Mouse (Mus musculus) heart, embryonic 12.5 days (tissue): ENCODE measurements at regions not wholly inside any gene's neighbourhood (a gene's known extent, or its start where the extent isn't known, plus 50 kb on each side); places are given as distances from the start of the nearest gene placed in this dataset. TPM values are rescaled to one million over a fixed set of nuclear protein-coding genes. Genes with fewer than 3 reads are reported as not detected.

Experiments used
- ATAC-seq: fragments of 200-750 bp; cut with Nextera tagmentation; 2 replicates; pipeline ENCODE4 v1.8.0; 2017; ENCODE audit warnings: moderate TSS enrichment, moderate library complexity; ENCODE audit not compliant: insufficient number of reproducible peaks, low FRiP score
- H3K27ac ChIP-seq: fragments of 300-500 bp; sonication (generic); 2 replicates; pipeline ENCODE4 v1.5.1; 2016; ENCODE audit warnings: mild to moderate bottlenecking, moderate library complexity; ENCODE audit not compliant: poor library complexity, severe bottlenecking
- H3K27me3 ChIP-seq: fragments of 300-500 bp; sonication (generic); replicated peaks from 2 replicates; pipeline ENCODE4 v1.6.1; 2016; ENCODE audit warnings: mild to moderate bottlenecking, moderate library complexity
- H3K36me3 ChIP-seq: fragments of 300-500 bp; sonication (generic); 2 replicates; pipeline ENCODE4 v1.6.1; 2016; ENCODE audit warnings: mild to moderate bottlenecking, moderate library complexity
- H3K4me1 ChIP-seq: fragments of 300-500 bp; sonication (generic); replicated peaks from 2 replicates; pipeline ENCODE4 v1.6.1; 2016; ENCODE audit warnings: mild to moderate bottlenecking
- H3K4me2 ChIP-seq: fragments of 300-500 bp; sonication (generic); 2 replicates; pipeline ENCODE4 v1.6.1; 2016; ENCODE audit warnings: mild to moderate bottlenecking, moderate library complexity
- H3K4me3 ChIP-seq: fragments of 300-500 bp; sonication (generic); 2 replicates; pipeline ENCODE4 v1.5.1; 2016; ENCODE audit warnings: mild to moderate bottlenecking
- H3K9ac ChIP-seq: fragments of 300-500 bp; sonication (generic); 2 replicates; pipeline ENCODE4 v1.6.1; 2016; ENCODE audit warnings: mild to moderate bottlenecking, moderate library complexity
- H3K9me3 ChIP-seq: fragments of 300-500 bp; sonication (generic); replicated peaks from 2 replicates; pipeline ENCODE4 v1.6.1; 2016; ENCODE audit warnings: mild to moderate bottlenecking, moderate library complexity
- WGBS: fragments of 180-500 bp; shearing (Covaris S2); methylation state at CpG from one replicate; pipeline ENCODE4 v1.1.7; 2016; 5-methylcytosine and 5-hydroxymethylcytosine counted together
- microRNA-seq: library from miRNA; unstranded; fragments of <30 nt; microRNA quantifications from one replicate; pipeline ENCODE4, GENCODE M21; 2017

- no peak overlapping the region for H3K4me3 ChIP-seq
- no peak overlapping the region for H3K9ac ChIP-seq
- no peaks in the 10 kb centered on the region for H3K27me3 ChIP-seq
- no peak overlapping the region; the same call in 1 of the 2 replicates for H3K27ac ChIP-seq
- H3K9me3 ChIP-seq, result 0 out of 2 replicates have a peak, but pooled peaks cover 10% of the 10 kb centered on the region
- peaks cover 8% of the 10 kb centered on the region; the same call in 1 of the 2 replicates for H3K4me1 ChIP-seq
- 0 out of 2 replicates have a peak, but pooled peaks have one; percentile 42 for ATAC-seq
- H3K4me2 ChIP-seq, result no peak overlapping the region
- H3K36me3 ChIP-seq, result no peaks in the 10 kb centered on the region
- 42% methylated on average over 9 of the region's 9 CpGs for WGBS
Observed at GRCm38 (mm10) chr16:19883776-19884513, 98.9 kb downstream of the Klhl6 start.

GRCm38 (mm10) chr16:19884535-19884934, 98.3 kb downstream of the Klhl6 start:
- Histone ChIP-seq H3K36me3 (no peaks in the 10 kb centered on the region), H3K27ac (no peak overlapping the region; the same call in 1 of the 2 replicates), H3K27me3 (no peaks in the 10 kb centered on the region), H3K4me3 (no peak overlapping the region), H3K4me2 (no peak overlapping the region), H3K9me3 (0 out of 2 replicates have a peak, but pooled peaks cover 12% of the 10 kb centered on the region), H3K9ac (no peak overlapping the region), H3K4me1 (peaks cover 8% of the 10 kb centered on the region; the same call in 1 of the 2 replicates)
- no peak for ATAC-seq
- WGBS, result 34% methylated on average over 6 of the region's 6 CpGs

- H3K4me1 ChIP-seq, result peaks cover 8% of the 10 kb centered on the region; the same call in 1 of the 2 replicates
- ATAC-seq, result no peak
Observed at GRCm38 (mm10) chr16:19886596-19886995, 96.2 kb downstream of the Klhl6 start.

GRCm38 (mm10) chr16:19889576-19889975, 93.3 kb downstream of the Klhl6 start:
- WGBS, result 61% methylated on average over 3 of the region's 3 CpGs
- H3K9ac ChIP-seq, result no peak overlapping the region
- H3K27me3 ChIP-seq, result no peaks in the 10 kb centered on the region
- ATAC-seq, result no peak
- H3K4me1 ChIP-seq, result no peaks in the 10 kb centered on the region
- H3K4me2 ChIP-seq, result no peak overlapping the region
- no peak overlapping the region for H3K27ac ChIP-seq
- H3K9me3 ChIP-seq, result 0 out of 2 replicates have a peak, but pooled peaks cover 13% of the 10 kb centered on the region
- H3K36me3 ChIP-seq, result no peaks in the 10 kb centered on the region
- H3K4me3 ChIP-seq, result no peak overlapping the region

More at GRCm38 (mm10) chr16:19886596-19886995, 96.2 kb downstream of the Klhl6 start:
- Histone ChIP-seq H3K4me2 (no peak overlapping the region), H3K36me3 (no peaks in the 10 kb centered on the region), H3K4me3 (no peak overlapping the region), H3K9ac (no peak overlapping the region), H3K9me3 (0 out of 2 replicates have a peak, but pooled peaks cover 13% of the 10 kb centered on the region), H3K27me3 (no peaks in the 10 kb centered on the region), H3K27ac (no peak overlapping the region)

GRCm38 (mm10) chr16:19891441-19891840, 91.4 kb downstream of the Klhl6 start:
- Histone ChIP-seq H3K9me3 (0 out of 2 replicates have a peak, but pooled peaks cover 12% of the 10 kb centered on the region), H3K27me3 (no peaks in the 10 kb centered on the region), H3K4me2 (no peak overlapping the region), H3K9ac (no peak overlapping the region), H3K4me3 (no peak overlapping the region), H3K27ac (no peak overlapping the region), H3K4me1 (no peaks in the 10 kb centered on the region), H3K36me3 (no peaks in the 10 kb centered on the region)
- WGBS, result 71% methylated on average over 3 of the region's 3 CpGs
- ATAC-seq, result no peak

GRCm38 (mm10) chr16:19894435-19894994, 88.3 kb downstream of the Klhl6 start:
- Histone ChIP-seq H3K4me2 (no peak overlapping the region), H3K27ac (no peak overlapping the region), H3K4me1 (no peaks in the 10 kb centered on the region), H3K4me3 (no peak overlapping the region), H3K27me3 (no peaks in the 10 kb centered on the region), H3K9me3 (0 out of 2 replicates have a peak, but pooled peaks cover 3% of the 10 kb centered on the region), H3K9ac (no peak overlapping the region), H3K36me3 (no peaks in the 10 kb centered on the region)
- 86% methylated on average over 9 of the region's 9 CpGs for WGBS
- ATAC-seq, result no peak

Small RNAs in the stretch of these regions (microRNA-seq; reads per million reads assigned to microRNA genes)
- gene Gm27883, result not detected
